Mouse (Mus musculus) ovary, adult 10 weeks (tissue): ENCODE measurements around the gene 1110002E22Rik. TPM values are rescaled to one million over a fixed set of nuclear protein-coding genes. Genes with fewer than 3 reads are reported as not detected.

Experiments used
- polyA plus RNA-seq: library from polyadenylated mRNA; stranded (reverse); fragments of 350-450 nt; fragmentation: Illumina TruSeq; extraction: RNeasy Lipid Tissue Mini Kit (QIAGEN cat#74804); gene quantifications from one replicate; pipeline ENCODE4 v1.2.3, GENCODE M21; 2014

The 1110002E22Rik gene
- polyA plus RNA-seq = 1.00 TPM

GRCm38 (mm10) chr3:138064732-138065645 is at the start of gene 1110002E22Rik:
Gene 1110002E22Rik (plus strand): TSS chr3:138065052.

GRCm38 (mm10) chr3:138067288-138067687 is 2.4 kb downstream of the 1110002E22Rik start, which contains the start of gene Gm5105:
Gene Gm5105 (minus strand): TSS chr3:138067388.

Other genes starting within 250 kb of the 1110002E22Rik start
- gene H2afz, start 200.6 kb upstream of the 1110002E22Rik start, polyA plus RNA-seq = 933 TPM
- 59.4 TPM for gene Dnajb14, start 197.4 kb upstream of the 1110002E22Rik start, polyA plus RNA-seq
- gene Lamtor3, start 146.5 kb upstream of the 1110002E22Rik start, polyA plus RNA-seq = 49.7 TPM
- gene Dapp1, start 83.5 kb upstream of the 1110002E22Rik start, polyA plus RNA-seq = 16.2 TPM
- gene Gm5105, start 2.3 kb downstream of the 1110002E22Rik start, polyA plus RNA-seq = not detected
- gene Trmt10a, start 78.4 kb downstream of the 1110002E22Rik start, polyA plus RNA-seq = 11.4 TPM
- 7.2 TPM for gene Mttp, start 79.9 kb downstream of the 1110002E22Rik start, polyA plus RNA-seq
- gene 4930579F01Rik, start 128.8 kb downstream of the 1110002E22Rik start, polyA plus RNA-seq = not detected
- gene Adh7, start 152.7 kb downstream of the 1110002E22Rik start, polyA plus RNA-seq = 2.6 TPM
- gene Adh1, start 195.9 kb downstream of the 1110002E22Rik start, polyA plus RNA-seq = 79.7 TPM
- not detected for gene Adh6a, start 248.2 kb downstream of the 1110002E22Rik start, polyA plus RNA-seq